ENCODE assay signal across 8 mouse cellular contexts in the genomic region with DNA sequence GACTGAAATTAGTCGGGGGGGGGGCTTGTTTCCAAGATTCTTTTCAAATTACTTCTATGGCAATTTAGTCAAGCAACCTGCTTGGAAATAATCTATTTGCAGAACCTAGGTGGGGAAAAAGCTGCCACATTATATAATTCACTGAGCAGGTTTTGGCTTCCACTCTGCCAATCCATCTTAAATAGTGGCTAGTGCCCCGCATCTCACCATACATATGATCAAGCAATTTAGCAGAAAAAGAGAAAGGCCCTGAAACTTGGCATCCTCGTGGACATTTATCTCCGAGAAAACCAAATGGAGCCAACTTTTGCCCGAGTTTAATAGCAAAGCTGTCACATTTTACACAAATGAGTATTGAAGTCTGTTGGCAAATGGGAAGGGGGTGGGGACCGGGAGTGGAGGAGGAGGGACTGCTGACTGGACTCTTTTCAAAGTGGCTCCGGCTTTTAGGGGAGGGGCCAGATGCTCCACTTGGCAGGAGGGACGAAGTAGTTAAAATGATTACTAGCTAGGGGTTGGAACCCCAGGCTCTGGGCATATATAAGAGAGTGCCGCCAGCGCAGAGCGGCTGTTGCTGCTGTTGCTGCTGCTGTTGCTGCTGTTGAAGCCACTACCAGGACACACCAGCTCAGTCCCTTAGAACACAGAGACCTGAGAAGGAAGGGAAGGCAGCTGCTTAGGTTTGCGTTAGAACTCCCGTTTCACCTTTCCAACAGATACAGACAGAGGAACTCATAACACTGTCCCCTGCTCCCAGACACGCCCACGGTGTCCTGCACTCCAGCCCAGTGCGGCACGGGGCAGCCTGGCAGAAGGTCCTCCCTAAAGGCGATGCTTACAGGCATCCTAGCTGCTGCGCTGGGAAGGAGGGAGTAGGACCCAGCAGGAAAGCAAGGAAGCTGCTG. TPM values are rescaled to one million over a fixed set of nuclear protein-coding genes. Genes with fewer than 3 reads are reported as not detected.
DNase-seq lines count a peak whose midpoint lies in the region; ATAC-seq and TF ChIP-seq lines count a peak whose summit lies in the region.

Chodl (plus strand) TSS at position 567 of the 905 bp plus-strand sequence.

- H3K27me3 ChIP-seq in forebrain, embryonic 12.5 days = peaks cover 10% of the 10 kb centered on the region
- no peaks in the 10 kb centered on the region; the same call in 1 of the 2 replicates for H3K27me3 ChIP-seq in intestine, embryonic 16.5 days (replicated peaks; ENCODE audit: control insufficient read depth, insufficient read depth, low read length)
- H3K27me3 ChIP-seq in midbrain, embryonic 11.5 days (ENCODE audit: control insufficient read depth, insufficient read depth, low read length) = no peaks in the 10 kb centered on the region
- H3K27me3 ChIP-seq in thymus, adult 2 months (ENCODE audit: control insufficient read depth, insufficient read depth, low read length) = no peaks in the 10 kb centered on the region

- no peak for TF ChIP-seq CTCF in thymus, adult 2 months (IDR thresholded peaks at IDR 0.05; ENCODE audit: borderline replicate concordance, control insufficient read depth, extremely low read depth, insufficient read depth, low read length, poor library complexity)

- no peaks in the 10 kb centered on the region for H3K36me3 ChIP-seq in forebrain, embryonic 12.5 days (replicated peaks)
- H3K36me3 ChIP-seq in intestine, embryonic 16.5 days (ENCODE audit: control insufficient read depth, insufficient read depth, low read length) = no peaks in the 10 kb centered on the region
- no peaks in the 10 kb centered on the region for H3K36me3 ChIP-seq in midbrain, embryonic 11.5 days (ENCODE audit: control insufficient read depth, insufficient read depth, low read length)
- no peaks in the 10 kb centered on the region for H3K36me3 ChIP-seq in thymus, adult 2 months (ENCODE audit: control insufficient read depth, insufficient read depth, low read length)

- WGBS in forebrain, embryonic 12.5 days = 11% methylated on average over 19 of the region's 19 CpGs
- WGBS in intestine, embryonic 16.5 days = 11% methylated on average over 19 of the region's 19 CpGs
- 15% methylated on average over 19 of the region's 19 CpGs for WGBS in midbrain, embryonic 11.5 days
- 18% methylated on average over 19 of the region's 19 CpGs for WGBS in thymus, adult 2 months

- peak within 1 kb of the TSS; percentile 49 for H3K4me3 ChIP-seq in forebrain, embryonic 12.5 days (replicated peaks)
- peak within 1 kb of the TSS; percentile 38 for H3K4me3 ChIP-seq in intestine, embryonic 16.5 days (ENCODE audit: low read length)
- peak within 1 kb of the TSS; percentile 47 for H3K4me3 ChIP-seq in midbrain, embryonic 11.5 days (ENCODE audit: low read depth, low read length)
- H3K4me3 ChIP-seq in thymus, adult 2 months (ENCODE audit: control insufficient read depth, insufficient read depth, low read length) = no peak within 1 kb of the TSS

- H3K9me3 ChIP-seq in forebrain, embryonic 12.5 days = no peaks in the 10 kb centered on the region
- no peaks in the 10 kb centered on the region for H3K9me3 ChIP-seq in intestine, embryonic 16.5 days (ENCODE audit: control insufficient read depth, low read length)
- no peaks in the 10 kb centered on the region for H3K9me3 ChIP-seq in midbrain, embryonic 11.5 days (ENCODE audit: control insufficient read depth, low read length)

- peaks cover 11% of the 10 kb centered on the region for H3K4me1 ChIP-seq in forebrain, embryonic 12.5 days
- peaks cover 6% of the 10 kb centered on the region for H3K4me1 ChIP-seq in intestine, embryonic 16.5 days (ENCODE audit: control insufficient read depth, insufficient read depth, low read length)
- H3K4me1 ChIP-seq in midbrain, embryonic 11.5 days (ENCODE audit: control insufficient read depth, insufficient read depth, low read length) = no peaks in the 10 kb centered on the region
- no peaks in the 10 kb centered on the region for H3K4me1 ChIP-seq in thymus, adult 2 months (replicated peaks; ENCODE audit: control insufficient read depth, insufficient read depth, low read length)

- no peak within 1 kb of the TSS for H3K27ac ChIP-seq in forebrain, embryonic 12.5 days
- no peak within 1 kb of the TSS for H3K27ac ChIP-seq in intestine, embryonic 16.5 days (ENCODE audit: low read length)
- H3K27ac ChIP-seq in midbrain, embryonic 11.5 days (ENCODE audit: low read depth, low read length) = no peak within 1 kb of the TSS
- no peak within 1 kb of the TSS for H3K27ac ChIP-seq in thymus, adult 2 months (ENCODE audit: control insufficient read depth, insufficient read depth, low read length)

- peak within 1 kb of the TSS; percentile 93 for H3K4me2 ChIP-seq in forebrain, embryonic 12.5 days
- H3K4me2 ChIP-seq in intestine, embryonic 16.5 days (ENCODE audit: low read depth, low read length) = peak within 1 kb of the TSS; percentile 63
- peak within 1 kb of the TSS; percentile 95 for H3K4me2 ChIP-seq in midbrain, embryonic 11.5 days

- DNase-seq in layer of hippocampus, postnatal 14 days (ENCODE audit: low spot score in 2 of 2) = peak; percentile 7 to 12
- DNase-seq in layer of hippocampus, adult 18-20 months (ENCODE audit: low spot score in 2 of 2) = no peak
- DNase-seq in brain, embryonic 18.5 days (ENCODE audit: low read depth, low spot score) = peak; percentile 39
- peak; percentile 94 for DNase-seq in midbrain, embryonic 11.5 days (ENCODE audit: low spot score, missing footprints)
- DNase-seq in testis, postnatal 10 days (ENCODE audit: low spot score) = peak; percentile 42
- no peak for DNase-seq in thymus, adult 2 months

- peak; percentile 85 for ATAC-seq in forebrain, embryonic 12.5 days (ENCODE audit: low FRiP score)
- peak; percentile 78 for ATAC-seq in intestine, embryonic 16.5 days
- ATAC-seq in midbrain, embryonic 11.5 days (ENCODE audit: low FRiP score) = peak; percentile 83

- H3K9ac ChIP-seq in forebrain, embryonic 12.5 days = peak within 1 kb of the TSS; percentile 58
- H3K9ac ChIP-seq in intestine, embryonic 16.5 days (ENCODE audit: low read depth, low read length) = peak within 1 kb of the TSS; percentile 26
- peak within 1 kb of the TSS; percentile 62 for H3K9ac ChIP-seq in midbrain, embryonic 11.5 days (ENCODE audit: low read length)

- no peak for TF ChIP-seq POLR2A in thymus, adult 2 months (IDR thresholded peaks at IDR 0.05; ENCODE audit: control insufficient read depth, extremely low read depth, insufficient read depth, low read length, poor library complexity)

RNA-seq across cellular contexts. Expression of gene Chodl, which starts in this region (rescaled TPM):
- under 1 TPM; 0.37 to 0.81 TPM for total RNA-seq in layer of hippocampus, postnatal 14 days (2021)
- under 1 TPM; 0.13 to 0.35 TPM for total RNA-seq in layer of hippocampus, adult 18-20 months (2021)
- 3.6 and 4.5 TPM in 2 replicates for polyA plus RNA-seq in forebrain, embryonic 12.5 days (2016; fragmentation: Nextera tagmentation; extraction: Ambion mirVana)
- 9.6 and 11.1 TPM in 2 replicates for polyA plus RNA-seq in intestine, embryonic 16.5 days (2015; fragmentation: Nextera tagmentation; extraction: Ambion mirVana)
- polyA plus RNA-seq in midbrain, embryonic 11.5 days (2014; fragmentation: Nextera tagmentation; extraction: Ambion mirVana) = 1.7 and 1.8 TPM in 2 replicates
- 0.05 and 0.08 TPM in 2 replicates for polyA plus RNA-seq in thymus, adult 2 months (2012; rRNA removed)

Comparison
In these comparisons a context has a peak if more than half of its experiments do, and no peak if none do; other contexts are left out.
1. Peak in DNase-seq in layer of hippocampus, postnatal 14 days; RNA of the gene not detected or under 1 TPM.
2. DNase-seq: peak in brain, embryonic 18.5 days (single experiment), midbrain, embryonic 11.5 days (single experiment) and testis, postnatal 10 days (single experiment); none in layer of hippocampus, adult 18-20 months (0 of 2) and thymus, adult 2 months (single experiment).
3. Peak in every context shown above with its lines, with median percentiles within 50 percentile points of each other: ATAC-seq, H3K4me2 ChIP-seq and H3K9ac ChIP-seq.